Mouse (Mus musculus): ENCODE measurements at regions not wholly inside any gene's neighbourhood (a gene's known extent, or its start where the extent isn't known, plus 50 kb on each side); places are given as distances from the start of the nearest gene placed in this dataset.

- no peaks in the 10 kb centered on the region for H3K36me3 ChIP-seq (ENCODE audit: control insufficient read depth, insufficient read depth, low read length)
- 75% methylated on average over 7 of the region's 7 CpGs for WGBS
- no peak overlapping the region for H3K4me3 ChIP-seq (ENCODE audit: control insufficient read depth, insufficient read depth, low read length)
- DNase-seq: no peak
- no peak overlapping the region for H3K27ac ChIP-seq (ENCODE audit: control insufficient read depth, insufficient read depth, low read length)
- TF ChIP-seq CTCF (IDR thresholded peaks at IDR 0.05; ENCODE audit: borderline replicate concordance, control insufficient read depth, extremely low read depth, insufficient read depth, low read length, poor library complexity) (no peak), POLR2A (IDR thresholded peaks at IDR 0.05; ENCODE audit: control insufficient read depth, extremely low read depth, insufficient read depth, low read length, poor library complexity) (no peak)
- H3K27me3 ChIP-seq (ENCODE audit: control insufficient read depth, insufficient read depth, low read length): no peaks in the 10 kb centered on the region
- peaks cover 3% of the 10 kb centered on the region for H3K4me1 ChIP-seq (replicated peaks; ENCODE audit: control insufficient read depth, insufficient read depth, low read length)
These were observed 238.6 kb upstream of the Jmjd1c start for GRCm38 (mm10) chr10:66857330-66857729.

GRCm38 (mm10) chr10:66861421-66861820 lies 234.5 kb upstream of the Jmjd1c start:
- H3K4me1 ChIP-seq (replicated peaks; ENCODE audit: control insufficient read depth, insufficient read depth, low read length): peaks cover 13% of the 10 kb centered on the region
- WGBS: 96% methylated on average over 1 of the region's 1 CpGs
- no peak overlapping the region for H3K27ac ChIP-seq (ENCODE audit: control insufficient read depth, insufficient read depth, low read length)
- DNase-seq: no peak
- no peaks in the 10 kb centered on the region for H3K36me3 ChIP-seq (ENCODE audit: control insufficient read depth, insufficient read depth, low read length)
- H3K4me3 ChIP-seq (ENCODE audit: control insufficient read depth, insufficient read depth, low read length): no peak overlapping the region
- H3K27me3 ChIP-seq (ENCODE audit: control insufficient read depth, insufficient read depth, low read length): no peaks in the 10 kb centered on the region
- TF ChIP-seq POLR2A (IDR thresholded peaks at IDR 0.05; ENCODE audit: control insufficient read depth, extremely low read depth, insufficient read depth, low read length, poor library complexity) (no peak), CTCF (IDR thresholded peaks at IDR 0.05; ENCODE audit: borderline replicate concordance, control insufficient read depth, extremely low read depth, insufficient read depth, low read length, poor library complexity) (no peak)

GRCm38 (mm10) chr10:66864161-66864862 lies 231.6 kb upstream of the Jmjd1c start:
- Histone ChIP-seq H3K4me3 (ENCODE audit: control insufficient read depth, insufficient read depth, low read length) (no peak overlapping the region), H3K4me1 (replicated peaks; ENCODE audit: control insufficient read depth, insufficient read depth, low read length) (peaks cover 13% of the 10 kb centered on the region), H3K27me3 (ENCODE audit: control insufficient read depth, insufficient read depth, low read length) (no peaks in the 10 kb centered on the region), H3K27ac (ENCODE audit: control insufficient read depth, insufficient read depth, low read length) (peak overlapping the region; percentile 27; the same call in 1 of the 2 replicates), H3K36me3 (ENCODE audit: control insufficient read depth, insufficient read depth, low read length) (no peaks in the 10 kb centered on the region)
- TF ChIP-seq POLR2A (IDR thresholded peaks at IDR 0.05; ENCODE audit: control insufficient read depth, extremely low read depth, insufficient read depth, low read length, poor library complexity) (no peak), CTCF (IDR thresholded peaks at IDR 0.05; ENCODE audit: borderline replicate concordance, control insufficient read depth, extremely low read depth, insufficient read depth, low read length, poor library complexity) (no peak)
- WGBS: 13% methylated on average over 14 of the region's 14 CpGs
- DNase-seq: peak; percentile 43

GRCm38 (mm10) chr10:66865010-66865582 lies 230.8 kb upstream of the Jmjd1c start:
- Histone ChIP-seq H3K27me3 (ENCODE audit: control insufficient read depth, insufficient read depth, low read length) (no peaks in the 10 kb centered on the region), H3K4me3 (ENCODE audit: control insufficient read depth, insufficient read depth, low read length) (no peak overlapping the region), H3K36me3 (ENCODE audit: control insufficient read depth, insufficient read depth, low read length) (no peaks in the 10 kb centered on the region), H3K27ac (ENCODE audit: control insufficient read depth, insufficient read depth, low read length) (no peak overlapping the region), H3K4me1 (replicated peaks; ENCODE audit: control insufficient read depth, insufficient read depth, low read length) (peaks cover 13% of the 10 kb centered on the region)
- peak; percentile 4 for DNase-seq
- TF ChIP-seq CTCF (IDR thresholded peaks at IDR 0.05; ENCODE audit: borderline replicate concordance, control insufficient read depth, extremely low read depth, insufficient read depth, low read length, poor library complexity): no peak
- TF ChIP-seq POLR2A (IDR thresholded peaks at IDR 0.05; ENCODE audit: control insufficient read depth, extremely low read depth, insufficient read depth, low read length, poor library complexity): no peak
- 16% methylated on average over 10 of the region's 10 CpGs for WGBS

GRCm38 (mm10) chr10:66871133-66871664 lies 224.7 kb upstream of the Jmjd1c start:
- Histone ChIP-seq H3K27ac (ENCODE audit: control insufficient read depth, insufficient read depth, low read length) (no peak overlapping the region), H3K36me3 (ENCODE audit: control insufficient read depth, insufficient read depth, low read length) (no peaks in the 10 kb centered on the region), H3K4me1 (replicated peaks; ENCODE audit: control insufficient read depth, insufficient read depth, low read length) (no peaks in the 10 kb centered on the region), H3K27me3 (ENCODE audit: control insufficient read depth, insufficient read depth, low read length) (no peaks in the 10 kb centered on the region), H3K4me3 (ENCODE audit: control insufficient read depth, insufficient read depth, low read length) (no peak overlapping the region)
- 66% methylated on average over 4 of the region's 4 CpGs for WGBS
- no peak for DNase-seq
- TF ChIP-seq CTCF (IDR thresholded peaks at IDR 0.05; ENCODE audit: borderline replicate concordance, control insufficient read depth, extremely low read depth, insufficient read depth, low read length, poor library complexity) (no peak), POLR2A (IDR thresholded peaks at IDR 0.05; ENCODE audit: control insufficient read depth, extremely low read depth, insufficient read depth, low read length, poor library complexity) (no peak)

- DNase-seq: no peak
- WGBS: 58% methylated on average over 1 of the region's 1 CpGs
- no peaks in the 10 kb centered on the region for H3K36me3 ChIP-seq (ENCODE audit: control insufficient read depth, insufficient read depth, low read length)
- no peaks in the 10 kb centered on the region for H3K27me3 ChIP-seq (ENCODE audit: control insufficient read depth, insufficient read depth, low read length)
- no peak overlapping the region for H3K4me3 ChIP-seq (ENCODE audit: control insufficient read depth, insufficient read depth, low read length)
- TF ChIP-seq CTCF (IDR thresholded peaks at IDR 0.05; ENCODE audit: borderline replicate concordance, control insufficient read depth, extremely low read depth, insufficient read depth, low read length, poor library complexity): no peak
- TF ChIP-seq POLR2A (IDR thresholded peaks at IDR 0.05; ENCODE audit: control insufficient read depth, extremely low read depth, insufficient read depth, low read length, poor library complexity): no peak
- no peaks in the 10 kb centered on the region for H3K4me1 ChIP-seq (replicated peaks; ENCODE audit: control insufficient read depth, insufficient read depth, low read length)
- no peak overlapping the region for H3K27ac ChIP-seq (ENCODE audit: control insufficient read depth, insufficient read depth, low read length)
These were observed 224.3 kb upstream of the Jmjd1c start for GRCm38 (mm10) chr10:66871673-66872072.
